Comparison of ENCODE assay signal across 9 mouse cellular contexts in genomic region chr9:64934015-64934754, GRCm38 (mm10). TPM values are rescaled to one million over a fixed set of nuclear protein-coding genes. Genes with fewer than 3 reads are reported as not detected.
DNase-seq lines count a peak whose midpoint lies in the region; ATAC-seq lines count a peak whose summit lies in the region.
"Had no signal": no experiment of that assay in that cellular context is flagged by ENCODE, and none has a peak within 500 bp of the region (broad histone marks: within the 10 kb centered on the region; RNA-seq: fewer than 3 reads in every experiment).

No protein-coding gene starts in this region.

- no peak overlapping the region for H3K9ac ChIP-seq in embryonic facial prominence, embryonic 14.5 days (ENCODE audit: low read depth, low read length)
- H3K9ac ChIP-seq in limb, embryonic 15.5 days: no peak overlapping the region

- H3K4me1 ChIP-seq in embryonic facial prominence, embryonic 14.5 days (ENCODE audit: control insufficient read depth, insufficient read depth, low read length): no peaks in the 10 kb centered on the region
- H3K4me1 ChIP-seq in limb, embryonic 15.5 days: peaks cover 9% of the 10 kb centered on the region

- no peaks in the 10 kb centered on the region for H3K27me3 ChIP-seq in embryonic facial prominence, embryonic 14.5 days (replicated peaks; ENCODE audit: control insufficient read depth, insufficient read depth, low read length)
- no peaks in the 10 kb centered on the region for H3K27me3 ChIP-seq in limb, embryonic 15.5 days

- H3K4me3 ChIP-seq in embryonic facial prominence, embryonic 14.5 days (ENCODE audit: low read depth, low read length): no peak overlapping the region
- no peak overlapping the region for H3K4me3 ChIP-seq in limb, embryonic 15.5 days

- DNase-seq in ES-CJ7 (ENCODE audit: low read depth, low spot score): peak; percentile 72
- DNase-seq in adrenal gland, adult 8-10 months: peak; percentile 76
- DNase-seq in embryonic facial prominence, embryonic 14.5 days (ENCODE audit: low spot score): peak; percentile 38
- DNase-seq in heart, postnatal 4 days: peak; percentile 76
- DNase-seq in retina, adult 2 months (ENCODE audit: low read depth, low spot score): peak; percentile 86
- DNase-seq in frontal cortex, postnatal 10 days (ENCODE audit: low spot score in 2 of 2): no peak

- H3K4me2 ChIP-seq in embryonic facial prominence, embryonic 14.5 days (ENCODE audit: low read depth, low read length): no peak overlapping the region
- H3K4me2 ChIP-seq in limb, embryonic 15.5 days: no peak overlapping the region

- ATAC-seq in embryonic facial prominence, embryonic 14.5 days (ENCODE audit: low read depth): peak; percentile 62; the same call in 1 of the 2 replicates
- ATAC-seq in limb, embryonic 15.5 days (ENCODE audit: insufficient number of reproducible peaks, low FRiP score, low TSS enrichment, low read depth): peak; percentile 15; the same call in 1 of the 2 replicates
- ATAC-seq in CD4-positive, CD25-positive, alpha-beta regulatory T cell, adult 4 months: no peak

- no peaks in the 10 kb centered on the region for H3K9me3 ChIP-seq in embryonic facial prominence, embryonic 14.5 days (ENCODE audit: control insufficient read depth, low read length)
- H3K9me3 ChIP-seq in limb, embryonic 15.5 days: no peaks in the 10 kb centered on the region

- no peak overlapping the region for H3K27ac ChIP-seq in embryonic facial prominence, embryonic 14.5 days (replicated peaks; ENCODE audit: low read depth, low read length)
- no peak overlapping the region for H3K27ac ChIP-seq in limb, embryonic 15.5 days

- no peaks in the 10 kb centered on the region for H3K36me3 ChIP-seq in embryonic facial prominence, embryonic 14.5 days (ENCODE audit: control insufficient read depth, insufficient read depth, low read length)
- no peaks in the 10 kb centered on the region for H3K36me3 ChIP-seq in limb, embryonic 15.5 days

- 51% methylated on average over 15 of the region's 15 CpGs for WGBS in embryonic facial prominence, embryonic 14.5 days
- WGBS in limb, embryonic 15.5 days: 41% methylated on average over 15 of the region's 15 CpGs

RNA-seq across cellular contexts. Expression of gene Slc24a1, which starts 17.2 kb away (rescaled TPM):
- not detected for total RNA-seq in adrenal gland, adult 8-10 months (2022)
- 0.09 TPM in 1 of 2 replicates, not detected in the other for polyA plus RNA-seq in embryonic facial prominence, embryonic 14.5 days (2014; fragmentation: Nextera tagmentation; extraction: Ambion mirVana)
- under 1 TPM; 0.21 to 0.29 TPM for total RNA-seq in heart, postnatal 4 days (2021)
- polyA plus RNA-seq in limb, embryonic 15.5 days (2015; fragmentation: Nextera tagmentation; extraction: Ambion mirVana): 0.10 TPM in 1 of 2 replicates, not detected in the other
- polyA plus RNA-seq in CD4-positive, CD25-positive, alpha-beta regulatory T cell, adult 4 months (2017; shearing (Covaris generic)): under 1 TPM; 0.09 to 0.44 TPM
- polyA plus RNA-seq: spleen, adult 2 months had no signal

RNA-seq across cellular contexts. Expression of gene Ints14, which starts 26.5 kb away (rescaled TPM):
- 10 to 100 TPM; 27.2 to 31.9 (median 28.8) TPM for total RNA-seq in adrenal gland, adult 8-10 months (2022)
- polyA plus RNA-seq in embryonic facial prominence, embryonic 14.5 days (2014; fragmentation: Nextera tagmentation; extraction: Ambion mirVana): 44.3 and 53.2 TPM in 2 replicates
- total RNA-seq in heart, postnatal 4 days (2021): 10 to 100 TPM; 28.0 to 28.2 TPM
- polyA plus RNA-seq in limb, embryonic 15.5 days (2015; fragmentation: Nextera tagmentation; extraction: Ambion mirVana): 43.2 and 43.9 TPM in 2 replicates
- 10 to 100 TPM; 41.1 to 45.7 TPM for polyA plus RNA-seq in CD4-positive, CD25-positive, alpha-beta regulatory T cell, adult 4 months (2017; shearing (Covaris generic))

Comparison
In these comparisons a context has a peak if more than half of its experiments do, and no peak if none do; other contexts are left out.
1. DNase-seq: peak in ES-CJ7 (single experiment), adrenal gland, adult 8-10 months (single experiment), embryonic facial prominence, embryonic 14.5 days (single experiment), heart, postnatal 4 days (single experiment) and retina, adult 2 months (single experiment); none in frontal cortex, postnatal 10 days (0 of 2).